Mouse (Mus musculus) layer of hippocampus, adult 2 months (tissue): ENCODE measurements around the gene Mfsd7a. TPM values are rescaled to one million over a fixed set of nuclear protein-coding genes. Genes with fewer than 3 reads are reported as not detected.
"Not testable (repeated sequence)": the region's sequence is repeated elsewhere in the genome, so short reads cannot be mapped to it uniquely, and the experiment has no call there.

Source experiments
- DNase-seq, 2 experiments: peaks; one replicate each; pipeline ENCODE4 v3.0.0; 2022; ENCODE audit warnings: low spot score in 2 of 2
- H3K27ac ChIP-seq: fragments of 200-600 bp; 2 replicates; pipeline ENCODE4 v1.8.1; 2022
- H3K4me3 ChIP-seq: fragments of 200-600 bp; 2 replicates; pipeline ENCODE4 v1.8.1; 2022; ENCODE audit warnings: mild to moderate bottlenecking
- CTCF ChIP-seq: fragments of 200-600 bp; conservative IDR thresholded peaks from 2 replicates; pipeline ENCODE4 v1.8.1; 2022; ENCODE audit warnings: antibody characterized with exemption, mild to moderate bottlenecking, moderate library complexity
- long read RNA-seq, 2 experiments: library from polyadenylated mRNA; stranded (forward); transcript quantifications; one replicate each; pipeline ENCODE4 v2.0.0; 2021; ENCODE audit warnings: borderline mapping rate in 2 of 2
- total RNA-seq, 2 experiments: library from RNA; stranded (reverse); gene quantifications; 2 replicates each; pipeline ENCODE4 v1.2.3; 2021

The Mfsd7a gene
- total RNA-seq = under 1 TPM; 0.69 to 0.90 TPM
- long read RNA-seq, experiment 1 = 0 reads
- long read RNA-seq, experiment 2 = 0 reads

- Histone ChIP-seq H3K4me3 (peak within 1 kb of the TSS; percentile 46), H3K27ac (0 out of 2 replicates have a peak within 1 kb of the TSS, but pooled peaks have one; percentile 15)
- TF ChIP-seq CTCF = no peak
- DNase-seq = no peak
Observed at GRCm38 (mm10) chr5:108448785-108449668, at the start of gene Mfsd7a. TSS of gene Mfsd7a (minus strand) at chr5:108448891.

- H3K27ac ChIP-seq, DNase-seq, H3K4me3 ChIP-seq: not testable (repeated sequence)
Observed at GRCm38 (mm10) chr5:108486148-108486547, 37.5 kb upstream of the Mfsd7a start.

- no peak overlapping the region for H3K27ac ChIP-seq
- peak; percentile 82 for TF ChIP-seq CTCF
- H3K4me3 ChIP-seq = no peak overlapping the region
- DNase-seq = no peak
Observed at GRCm38 (mm10) chr5:108485239-108485638, 36.5 kb upstream of the Mfsd7a start.

- no peak for DNase-seq
- no peak overlapping the region for H3K4me3 ChIP-seq
- H3K27ac ChIP-seq = no peak overlapping the region
- TF ChIP-seq CTCF = no peak
Observed at GRCm38 (mm10) chr5:108483006-108483405, 34.3 kb upstream of the Mfsd7a start.

- no peak overlapping the region for H3K4me3 ChIP-seq
- peak; percentile 28 to 34 for DNase-seq
- H3K27ac ChIP-seq = no peak overlapping the region
- TF ChIP-seq CTCF = no peak
Observed at GRCm38 (mm10) chr5:108475977-108476376, 27.3 kb upstream of the Mfsd7a start.

GRCm38 (mm10) chr5:108473737-108474136 is 25.0 kb upstream of the Mfsd7a start:
- Histone ChIP-seq H3K27ac (no peak overlapping the region), H3K4me3 (no peak overlapping the region)
- DNase-seq = no peak
- no peak for TF ChIP-seq CTCF

- H3K4me3 ChIP-seq = no peak overlapping the region
- no peak for TF ChIP-seq CTCF
- no peak for DNase-seq
- H3K27ac ChIP-seq = no peak overlapping the region
Observed at GRCm38 (mm10) chr5:108469617-108470016, 20.9 kb upstream of the Mfsd7a start.

- no peak for TF ChIP-seq CTCF
- DNase-seq = no peak
- Histone ChIP-seq H3K4me3 (no peak overlapping the region), H3K27ac (no peak overlapping the region)
Observed at GRCm38 (mm10) chr5:108466647-108467046, 18.0 kb upstream of the Mfsd7a start.

- Histone ChIP-seq H3K4me3 (no peak overlapping the region), H3K27ac (no peak overlapping the region)
- TF ChIP-seq CTCF = no peak
Observed at GRCm38 (mm10) chr5:108465131-108465891, 16.6 kb upstream of the Mfsd7a start.

GRCm38 (mm10) chr5:108462446-108462845 is 13.8 kb upstream of the Mfsd7a start:
- Histone ChIP-seq H3K4me3 (peak overlapping the region; percentile 97), H3K27ac (peak overlapping the region; percentile 95)
- DNase-seq = no peak
- TF ChIP-seq CTCF = no peak

More at GRCm38 (mm10) chr5:108465131-108465891, 16.6 kb upstream of the Mfsd7a start:
- no peak for DNase-seq

- peak within 1 kb of the TSS; percentile 97 for H3K4me3 ChIP-seq
- DNase-seq = peak; percentile 97
- peak within 1 kb of the TSS; percentile 95 for H3K27ac ChIP-seq
- no peak for TF ChIP-seq CTCF
Observed at GRCm38 (mm10) chr5:108461082-108462065, 12.7 kb upstream of the Mfsd7a start, which contains the start of gene Pcgf3. TSS of gene Pcgf3 (plus strand) at chr5:108461232.

GRCm38 (mm10) chr5:108460461-108460860 is 11.8 kb upstream of the Mfsd7a start:
- peak overlapping the region; percentile 95; the same call in 1 of the 2 replicates for H3K27ac ChIP-seq
- no peak for TF ChIP-seq CTCF
- H3K4me3 ChIP-seq = peak overlapping the region; percentile 97
- DNase-seq = no peak
